In the genomic region with DNA sequence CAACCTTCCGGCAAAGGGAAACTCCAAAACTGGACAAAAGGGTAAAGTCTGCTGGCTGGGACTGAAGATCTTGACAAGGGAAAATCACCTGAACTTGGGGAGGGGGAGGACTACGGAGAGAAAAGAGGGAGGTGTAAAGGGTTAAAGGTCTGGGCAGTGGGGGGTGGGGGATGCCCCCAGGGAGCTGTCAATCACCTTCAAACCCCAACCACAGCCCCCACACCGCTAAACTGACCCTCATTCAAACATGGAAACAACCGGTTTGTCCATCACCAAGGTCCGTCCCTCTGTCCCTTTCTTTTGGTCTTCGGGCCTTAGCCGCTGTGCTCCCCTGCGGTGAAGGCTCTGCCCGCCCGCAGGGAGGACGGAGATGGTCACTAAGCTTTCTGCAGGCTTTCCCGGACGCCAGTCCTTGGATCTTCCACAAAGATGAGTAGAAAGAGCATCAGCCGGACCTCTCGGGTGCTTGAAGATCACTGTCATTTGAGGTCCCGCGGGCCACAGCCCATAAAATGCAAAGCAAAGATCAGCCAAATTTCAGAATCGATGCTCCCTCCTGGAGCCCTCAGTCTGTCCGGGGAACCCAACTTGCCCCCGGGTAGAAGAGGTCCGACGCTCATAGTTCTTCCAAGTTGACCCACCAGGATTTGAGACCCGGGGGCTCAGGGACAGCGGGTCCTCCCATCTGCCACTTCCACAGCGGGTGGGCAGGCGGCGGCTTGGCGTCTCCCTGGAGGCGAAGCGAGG, we compare ENCODE assay signal across 11 mouse cellular contexts. TPM values are rescaled to one million over a fixed set of nuclear protein-coding genes. Genes with fewer than 3 reads are reported as not detected.
A peak's percentile ranks its signal among the peaks of the same experiment; 100 is the strongest.
DNase-seq lines count a peak whose midpoint lies in the region; ATAC-seq and TF ChIP-seq lines count a peak whose summit lies in the region.
"Had no signal": no experiment of that assay in that cellular context is flagged by ENCODE, and none has a peak within 500 bp of the region (broad histone marks: within the 10 kb centered on the region; RNA-seq: fewer than 3 reads in every experiment).

No protein-coding gene starts in this region.

- peaks cover 5% of the 10 kb centered on the region for H3K4me1 ChIP-seq in lung, embryonic 14.5 days (ENCODE audit: insufficient read depth)
- H3K4me1 ChIP-seq in forebrain, embryonic 15.5 days = peaks cover 34% of the 10 kb centered on the region
- H3K4me1 ChIP-seq in limb, embryonic 15.5 days = peaks cover 36% of the 10 kb centered on the region
- peaks cover 5% of the 10 kb centered on the region; the same call in 1 of the 2 replicates for H3K4me1 ChIP-seq in stomach, postnatal 0 days (replicated peaks; ENCODE audit: control insufficient read depth, insufficient read depth)

- H3K27ac ChIP-seq in lung, embryonic 14.5 days (ENCODE audit: low read depth) = no peak overlapping the region
- no peak overlapping the region for H3K27ac ChIP-seq in forebrain, embryonic 15.5 days (replicated peaks)
- H3K27ac ChIP-seq in limb, embryonic 15.5 days = no peak overlapping the region
- H3K27ac ChIP-seq in stomach, postnatal 0 days (replicated peaks) = no peak overlapping the region

- no peak for DNase-seq in lung, embryonic 14.5 days
- no peak for DNase-seq in lung, adult 18-20 months
- DNase-seq in stomach, postnatal 0 days (ENCODE audit: low spot score) = no peak
- no peak for DNase-seq in cerebellum, adult 9-10 months
- no peak for DNase-seq in thymus, postnatal 4 days
- no peak for DNase-seq in kidney, postnatal 36 days
- DNase-seq: cerebellum, postnatal 36 days; kidney, adult 8-10 months had no signal

- no peak for TF ChIP-seq EP300 in stomach, postnatal 0 days (optimal IDR thresholded peaks at IDR 0.05)

- H3K27me3 ChIP-seq in lung, embryonic 14.5 days (ENCODE audit: insufficient read depth, low read length) = peaks cover 85% of the 10 kb centered on the region
- H3K27me3 ChIP-seq in forebrain, embryonic 15.5 days = peaks cover 69% of the 10 kb centered on the region
- peaks cover 93% of the 10 kb centered on the region for H3K27me3 ChIP-seq in limb, embryonic 15.5 days
- peaks cover 13% of the 10 kb centered on the region for H3K27me3 ChIP-seq in stomach, postnatal 0 days (ENCODE audit: control insufficient read depth, insufficient read depth, low read length)

- peak overlapping the region; percentile 73 for H3K4me3 ChIP-seq in lung, embryonic 14.5 days (ENCODE audit: low read depth, low read length)
- peak overlapping the region; percentile 76 for H3K4me3 ChIP-seq in forebrain, embryonic 15.5 days
- H3K4me3 ChIP-seq in limb, embryonic 15.5 days = peak overlapping the region; percentile 73
- H3K4me3 ChIP-seq in stomach, postnatal 0 days (ENCODE audit: low read depth, low read length) = peak overlapping the region; percentile 58

- ATAC-seq in lung, embryonic 14.5 days (ENCODE audit: insufficient read depth) = no peak
- ATAC-seq in forebrain, embryonic 15.5 days (replicated peaks) = no peak
- no peak for ATAC-seq in limb, embryonic 15.5 days (ENCODE audit: insufficient number of reproducible peaks, low FRiP score, low TSS enrichment, low read depth)
- ATAC-seq in stomach, postnatal 0 days (ENCODE audit: low FRiP score, low TSS enrichment) = no peak
- ATAC-seq: Patski had no signal

- peak overlapping the region; percentile 96 for H3K4me2 ChIP-seq in lung, embryonic 14.5 days
- peak overlapping the region; percentile 80 for H3K4me2 ChIP-seq in forebrain, embryonic 15.5 days (replicated peaks)
- peak overlapping the region; percentile 94 for H3K4me2 ChIP-seq in limb, embryonic 15.5 days
- H3K4me2 ChIP-seq in stomach, postnatal 0 days (replicated peaks; ENCODE audit: low read depth) = peak overlapping the region; percentile 91

- no peaks in the 10 kb centered on the region for H3K9me3 ChIP-seq in lung, embryonic 14.5 days (ENCODE audit: low read depth, low read length)
- no peaks in the 10 kb centered on the region for H3K9me3 ChIP-seq in forebrain, embryonic 15.5 days
- no peaks in the 10 kb centered on the region for H3K9me3 ChIP-seq in limb, embryonic 15.5 days
- H3K9me3 ChIP-seq in stomach, postnatal 0 days (ENCODE audit: control insufficient read depth, low read length) = no peaks in the 10 kb centered on the region

- no peak for TF ChIP-seq CTCF in lung, embryonic 14.5 days (IDR thresholded peaks at IDR 0.05; ENCODE audit: low read depth)
- TF ChIP-seq CTCF in stomach, postnatal 0 days (IDR thresholded peaks at IDR 0.05; ENCODE audit: low read depth) = no peak

- WGBS in lung, embryonic 14.5 days = 6% methylated on average over 30 of the region's 30 CpGs
- WGBS in forebrain, embryonic 15.5 days = 3% methylated on average over 30 of the region's 30 CpGs
- WGBS in limb, embryonic 15.5 days = 9% methylated on average over 30 of the region's 30 CpGs
- 18% methylated on average over 30 of the region's 30 CpGs for WGBS in stomach, postnatal 0 days

- no peaks in the 10 kb centered on the region for H3K36me3 ChIP-seq in lung, embryonic 14.5 days (ENCODE audit: insufficient read depth)
- H3K36me3 ChIP-seq in forebrain, embryonic 15.5 days = no peaks in the 10 kb centered on the region
- no peaks in the 10 kb centered on the region for H3K36me3 ChIP-seq in limb, embryonic 15.5 days
- no peaks in the 10 kb centered on the region for H3K36me3 ChIP-seq in stomach, postnatal 0 days (ENCODE audit: control insufficient read depth, insufficient read depth, low read length)

- H3K9ac ChIP-seq in lung, embryonic 14.5 days = peak overlapping the region; percentile 29
- H3K9ac ChIP-seq in forebrain, embryonic 15.5 days (replicated peaks) = no peak overlapping the region; the same call in 1 of the 2 replicates
- H3K9ac ChIP-seq in limb, embryonic 15.5 days = no peak overlapping the region
- no peak overlapping the region for H3K9ac ChIP-seq in stomach, postnatal 0 days (ENCODE audit: low read length)

RNA-seq across cellular contexts. Expression of gene Epop, which starts 1.8 kb away (rescaled TPM):
- polyA plus RNA-seq in lung, embryonic 14.5 days (2014; fragmentation: Nextera tagmentation; extraction: Ambion mirVana) = 6.1 and 7.4 TPM in 2 replicates
- polyA plus RNA-seq in forebrain, embryonic 15.5 days (2015; fragmentation: Nextera tagmentation; extraction: Ambion mirVana) = 4.6 and 5.8 TPM in 2 replicates
- 1.9 and 3.2 TPM in 2 replicates for polyA plus RNA-seq in limb, embryonic 15.5 days (2015; fragmentation: Nextera tagmentation; extraction: Ambion mirVana)
- 9.7 and 10.8 TPM in 2 replicates for polyA plus RNA-seq in stomach, postnatal 0 days (2015; fragmentation: Nextera tagmentation; extraction: Ambion mirVana)

RNA-seq across cellular contexts. Expression of gene Mllt6, which starts 35.5 kb away (rescaled TPM):
- polyA plus RNA-seq in lung, embryonic 14.5 days (2014; fragmentation: Nextera tagmentation; extraction: Ambion mirVana) = 5.2 TPM in 2 replicates
- 4.3 and 4.7 TPM in 2 replicates for polyA plus RNA-seq in forebrain, embryonic 15.5 days (2015; fragmentation: Nextera tagmentation; extraction: Ambion mirVana)
- 2.4 and 2.6 TPM in 2 replicates for polyA plus RNA-seq in limb, embryonic 15.5 days (2015; fragmentation: Nextera tagmentation; extraction: Ambion mirVana)
- polyA plus RNA-seq in stomach, postnatal 0 days (2015; fragmentation: Nextera tagmentation; extraction: Ambion mirVana) = 1.1 TPM in 2 replicates

RNA-seq across cellular contexts. Expression of gene Srcin1, which starts 51.7 kb away (rescaled TPM):
- polyA plus RNA-seq in lung, embryonic 14.5 days (2014; fragmentation: Nextera tagmentation; extraction: Ambion mirVana) = 0.68 and 0.70 TPM in 2 replicates
- 10.8 and 11.6 TPM in 2 replicates for polyA plus RNA-seq in forebrain, embryonic 15.5 days (2015; fragmentation: Nextera tagmentation; extraction: Ambion mirVana)
- 0.89 and 0.92 TPM in 2 replicates for polyA plus RNA-seq in limb, embryonic 15.5 days (2015; fragmentation: Nextera tagmentation; extraction: Ambion mirVana)
- polyA plus RNA-seq in stomach, postnatal 0 days (2015; fragmentation: Nextera tagmentation; extraction: Ambion mirVana) = 0.49 and 0.50 TPM in 2 replicates

RNA-seq across cellular contexts. Expression of gene Cisd3, which starts 57.9 kb away (rescaled TPM):
- 27.1 and 35.3 TPM in 2 replicates for polyA plus RNA-seq in lung, embryonic 14.5 days (2014; fragmentation: Nextera tagmentation; extraction: Ambion mirVana)
- polyA plus RNA-seq in forebrain, embryonic 15.5 days (2015; fragmentation: Nextera tagmentation; extraction: Ambion mirVana) = 17.4 and 19.5 TPM in 2 replicates
- polyA plus RNA-seq in limb, embryonic 15.5 days (2015; fragmentation: Nextera tagmentation; extraction: Ambion mirVana) = 13.5 and 18.6 TPM in 2 replicates
- 44.2 TPM in 2 replicates for polyA plus RNA-seq in stomach, postnatal 0 days (2015; fragmentation: Nextera tagmentation; extraction: Ambion mirVana)
